Mouse (Mus musculus) lung, adult 2 months (tissue): ENCODE results near the gene Klhdc7b.

Experiments
- CTCF ChIP-seq: fragments of 200-500 bp; IDR thresholded peaks from 2 replicates; pipeline ENCODE4 v1.5.1; 2011; ENCODE audit warnings: mild to moderate bottlenecking, low read length, control low read depth; ENCODE audit not compliant: insufficient read depth
- POLR2A ChIP-seq: fragments of 200-500 bp; IDR thresholded peaks from 2 replicates; pipeline ENCODE4 v1.6.1; 2011; ENCODE audit warnings: low read depth, mild to moderate bottlenecking, control low read depth, low read length, borderline replicate concordance; ENCODE audit errors: extremely low read depth

DNA sequence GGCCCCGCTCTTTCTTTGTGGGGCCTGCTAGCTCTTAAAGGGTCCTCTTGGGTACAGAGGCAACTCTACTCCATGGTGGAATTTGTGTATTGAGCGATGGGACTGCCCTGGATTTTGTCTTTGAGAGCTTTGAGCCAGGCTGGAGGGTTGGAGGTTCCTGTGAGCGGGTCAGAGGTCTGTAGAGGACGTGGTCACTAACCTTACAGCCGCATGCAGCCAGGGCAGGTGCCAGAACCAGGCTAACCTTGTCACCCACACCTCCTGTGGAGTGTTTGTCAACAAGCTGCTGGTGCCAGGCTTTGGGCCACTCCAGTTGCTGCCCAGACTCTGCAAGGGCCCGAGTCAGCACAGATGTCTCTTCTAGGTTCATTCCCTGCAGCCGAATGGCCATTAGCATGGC lies 8.7 kb upstream of the Klhdc7b start:
- no peak for TF ChIP-seq CTCF
- TF ChIP-seq POLR2A: no peak
